Mouse (Mus musculus) lung, postnatal 36 days (tissue): ENCODE measurements around the gene Sepsecs.
A peak's percentile ranks its signal among the peaks of the same experiment; 100 is the strongest.

Source experiments
- DNase-seq: peaks from one replicate; pipeline ENCODE4 v3.0.0; 2022; ENCODE audit warnings: mixed read lengths

Sepsecs gene

DNA sequence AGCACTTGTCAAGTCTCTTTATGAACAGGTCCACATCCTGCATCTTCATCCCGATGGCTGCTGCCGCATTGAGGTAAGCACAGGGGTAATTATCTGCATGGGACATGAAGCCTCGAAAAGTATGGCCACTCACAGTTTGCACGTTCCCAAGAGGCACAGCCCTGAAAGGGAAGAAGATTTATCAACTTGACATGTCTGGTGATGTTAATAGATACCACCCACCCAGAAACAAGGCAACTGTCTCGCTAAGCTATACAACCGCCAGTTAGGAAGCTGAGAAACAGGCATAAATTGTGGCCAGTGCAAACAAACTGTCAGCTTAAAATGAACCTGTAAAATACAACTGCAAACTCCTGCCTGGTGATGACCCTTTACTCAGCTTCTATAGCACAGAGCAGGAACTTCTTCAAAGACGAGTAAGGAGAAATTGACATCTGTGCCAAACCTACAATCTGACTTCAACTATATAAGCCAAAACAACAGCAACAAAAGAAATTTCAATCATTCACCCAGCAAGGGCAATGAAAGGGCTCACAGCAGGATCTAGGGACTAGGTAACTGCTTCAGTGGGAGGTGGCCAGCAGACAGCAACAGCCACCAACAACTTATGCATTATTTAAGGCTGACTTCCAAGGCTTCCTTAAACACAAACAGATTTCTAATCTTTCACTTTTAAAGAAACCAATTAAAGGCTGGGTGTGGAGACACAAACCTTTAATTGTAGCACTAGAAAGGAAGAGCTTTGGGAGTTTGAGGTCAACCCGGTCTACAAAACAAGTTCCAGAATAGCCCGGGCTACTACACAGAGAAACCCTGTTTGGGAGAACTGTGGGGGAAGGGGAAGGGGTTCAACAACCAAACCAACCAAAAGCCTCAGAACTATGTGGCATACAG, 25.3 kb downstream of the Sepsecs start:
- DNase-seq: no peak

DNA sequence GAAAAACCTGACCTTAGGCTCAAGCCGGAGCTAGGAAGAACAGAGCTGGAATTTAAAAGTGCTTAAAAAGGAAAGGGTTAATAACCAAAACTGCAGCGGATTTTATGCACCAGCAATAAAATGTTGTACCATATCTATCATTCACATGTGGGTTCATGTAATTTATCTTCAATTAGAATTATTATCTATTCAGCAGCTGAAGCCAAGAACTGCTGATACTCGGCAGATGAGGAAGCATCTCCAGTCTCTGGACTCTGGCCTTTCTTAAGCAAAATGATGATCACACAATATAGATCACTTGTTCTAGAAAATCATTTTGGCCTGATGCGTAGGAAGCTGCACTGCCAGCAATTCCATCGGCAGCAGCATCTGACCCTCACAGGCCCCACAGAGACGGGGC, 27.8 kb downstream of the Sepsecs start:
- no peak for DNase-seq

DNA sequence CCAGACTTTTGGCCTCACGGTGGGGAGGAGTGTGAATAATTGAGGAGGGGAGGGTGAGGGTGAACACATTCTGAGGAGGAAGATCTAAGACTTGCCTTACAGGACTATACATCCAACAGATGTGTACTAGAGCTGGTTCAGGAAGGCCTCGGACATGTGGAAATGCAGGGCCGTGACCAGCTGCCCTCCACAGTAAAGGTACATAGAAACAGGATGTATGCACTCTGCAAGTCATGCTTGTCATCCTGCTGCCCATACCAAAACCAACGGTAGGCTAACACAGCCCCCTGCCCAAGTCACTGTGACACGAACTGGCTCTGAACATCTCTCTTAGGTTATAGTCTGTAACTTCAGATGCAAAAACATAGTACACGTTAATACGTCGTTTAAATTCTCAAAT, 30.6 kb downstream of the Sepsecs start:
- no peak for DNase-seq

DNA sequence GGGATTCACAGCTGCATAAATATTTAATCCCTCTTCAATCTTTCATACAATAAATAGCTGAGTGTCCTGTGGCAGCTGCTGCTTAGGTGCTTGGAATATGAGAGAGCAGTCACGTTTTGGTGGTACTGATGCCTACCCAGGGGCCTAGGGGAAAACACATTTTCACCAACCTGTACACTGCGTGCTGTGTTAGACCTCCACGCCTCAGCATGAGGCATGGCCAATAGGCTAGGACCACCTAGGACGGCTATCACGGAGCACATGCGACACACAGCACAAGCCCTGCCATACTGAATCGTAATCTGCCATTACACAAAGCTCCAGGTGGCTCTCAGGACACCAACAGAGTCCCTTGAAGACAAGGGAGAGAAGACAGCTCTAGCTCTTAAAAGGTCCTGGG, 31.5 kb downstream of the Sepsecs start:
- DNase-seq: no peak

DNA sequence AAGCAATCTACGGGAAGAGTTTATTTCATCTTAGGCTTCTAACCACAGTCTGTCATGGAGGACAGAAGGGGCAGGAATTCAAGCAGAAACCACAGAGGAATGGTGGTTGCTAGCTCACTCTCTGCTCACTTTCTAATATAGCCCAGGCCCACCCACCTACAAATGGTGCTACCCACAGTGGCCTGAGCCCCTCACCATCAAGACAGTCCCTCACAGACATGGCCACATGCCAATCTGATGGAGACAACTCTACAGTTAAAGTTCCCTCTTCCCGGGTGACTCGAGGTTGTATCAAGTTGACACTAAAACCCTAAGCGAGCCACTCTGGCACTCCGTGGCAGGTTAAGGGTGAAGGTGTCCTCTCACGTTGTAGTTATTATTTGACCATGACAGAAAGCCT, 32.6 kb downstream of the Sepsecs start:
- DNase-seq: no peak

DNA sequence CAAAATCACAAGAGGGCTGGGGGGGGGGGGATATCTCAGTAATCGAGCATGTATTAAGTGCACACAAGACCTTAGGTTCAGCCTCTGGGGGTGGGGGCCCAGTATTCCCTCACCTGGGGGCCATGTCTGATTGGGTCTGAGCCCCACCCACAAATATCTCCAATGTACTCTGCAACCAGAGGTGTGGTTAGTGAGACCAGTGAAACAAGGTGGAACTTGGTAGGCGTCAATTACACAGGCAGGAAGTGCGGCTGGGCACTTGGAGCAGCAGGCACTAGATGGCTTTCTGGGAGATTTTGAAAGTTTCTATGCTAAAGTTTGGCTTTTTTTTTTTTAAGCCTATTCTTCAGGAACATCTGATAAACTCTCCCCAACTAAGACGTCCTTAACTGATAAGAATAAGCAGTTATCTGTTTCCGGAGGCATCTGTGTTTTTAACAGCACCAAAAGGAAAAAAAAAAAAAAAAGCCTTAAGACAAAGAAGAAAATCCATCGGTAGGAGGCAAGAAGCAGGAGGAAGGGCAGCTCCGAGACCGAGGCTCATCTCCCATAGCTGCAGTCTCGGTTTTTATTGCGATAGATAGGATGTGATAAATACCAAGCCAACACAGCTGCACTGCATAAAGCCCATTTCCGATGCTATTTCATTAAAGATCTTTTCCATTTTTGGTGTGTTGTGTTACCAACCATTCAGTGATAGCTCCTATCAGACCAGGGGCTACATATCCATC, 33.3 kb downstream of the Sepsecs start:
- DNase-seq: no peak

DNA sequence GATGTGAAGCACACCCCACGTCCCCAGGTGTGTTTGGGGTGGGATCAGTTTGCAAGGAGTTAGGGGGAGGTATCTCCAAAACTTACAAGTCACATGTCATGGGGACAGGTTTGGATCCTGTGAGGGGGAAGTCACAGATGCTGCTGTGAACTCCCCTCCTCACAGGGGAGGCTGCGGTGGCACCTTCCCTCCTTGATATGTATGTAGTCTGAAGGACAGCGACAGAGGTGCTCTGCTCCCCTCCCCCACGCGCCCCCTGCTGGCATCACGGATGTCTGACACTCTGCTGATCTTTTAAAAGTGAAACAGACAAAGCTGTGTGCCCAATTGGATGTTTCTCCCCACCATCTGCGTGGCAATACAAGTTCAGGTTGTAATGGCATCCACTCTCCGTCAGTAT, 35.5 kb downstream of the Sepsecs start:
- peak; percentile 59 for DNase-seq

DNA sequence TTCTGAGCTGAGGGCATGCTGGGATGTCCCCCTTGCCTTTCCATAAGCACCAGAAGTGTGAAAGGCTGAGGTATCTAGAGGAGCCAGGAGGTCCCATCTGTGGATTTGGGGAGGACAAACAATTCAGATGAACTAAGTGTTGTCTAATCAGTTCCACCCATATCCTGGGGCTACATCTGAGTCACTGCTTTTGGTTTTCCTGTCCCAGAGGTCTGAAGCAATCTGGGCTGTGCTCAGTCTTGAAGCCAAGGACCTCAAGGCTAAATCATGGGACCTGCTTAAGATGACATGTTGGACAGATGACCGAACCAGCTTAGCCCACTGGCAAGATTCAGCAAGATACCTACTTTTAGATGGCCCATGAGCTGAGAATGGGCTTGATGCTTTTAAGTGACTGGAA, 39.0 kb downstream of the Sepsecs start:
- no peak for DNase-seq

DNA sequence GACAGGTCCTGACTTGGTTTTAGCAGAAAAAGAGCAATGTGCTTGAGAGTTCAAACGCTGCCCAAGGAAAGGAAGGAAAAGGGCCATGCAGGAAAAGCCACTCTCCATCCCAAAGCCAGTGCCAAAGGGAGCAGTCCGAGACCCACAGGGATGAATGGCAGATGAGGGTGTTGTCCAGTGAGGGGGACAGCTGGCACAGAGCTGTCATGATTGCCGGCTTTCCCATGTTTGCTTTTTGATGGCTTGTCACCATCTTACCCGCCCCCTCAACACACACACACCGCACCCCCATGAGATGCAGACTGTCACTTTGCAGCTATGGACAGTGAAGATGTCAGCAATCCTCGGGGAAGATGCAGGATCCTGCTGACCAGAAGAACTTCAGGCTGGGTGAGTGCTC, 40.3 kb downstream of the Sepsecs start:
- no peak for DNase-seq

DNA sequence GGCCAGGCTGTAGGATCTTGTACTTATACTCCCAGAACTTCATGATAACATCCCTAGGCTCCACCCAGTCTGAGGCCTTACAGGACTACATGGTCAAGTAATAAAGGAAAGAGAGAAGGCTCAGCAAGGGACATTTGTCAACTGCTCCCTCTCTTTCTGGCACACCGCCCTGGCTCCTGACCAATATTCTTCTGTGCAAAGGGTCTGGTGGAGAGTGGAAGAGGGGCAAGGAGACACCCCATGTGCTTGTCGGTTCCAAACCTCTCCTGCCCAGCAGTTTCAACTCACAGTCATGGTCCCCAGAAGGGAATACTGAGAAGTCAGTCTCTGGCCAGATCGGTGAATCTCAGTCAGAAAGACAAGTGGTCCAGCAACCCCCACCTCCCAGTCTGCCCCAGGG, 40.7 kb downstream of the Sepsecs start:
- DNase-seq: no peak

DNA sequence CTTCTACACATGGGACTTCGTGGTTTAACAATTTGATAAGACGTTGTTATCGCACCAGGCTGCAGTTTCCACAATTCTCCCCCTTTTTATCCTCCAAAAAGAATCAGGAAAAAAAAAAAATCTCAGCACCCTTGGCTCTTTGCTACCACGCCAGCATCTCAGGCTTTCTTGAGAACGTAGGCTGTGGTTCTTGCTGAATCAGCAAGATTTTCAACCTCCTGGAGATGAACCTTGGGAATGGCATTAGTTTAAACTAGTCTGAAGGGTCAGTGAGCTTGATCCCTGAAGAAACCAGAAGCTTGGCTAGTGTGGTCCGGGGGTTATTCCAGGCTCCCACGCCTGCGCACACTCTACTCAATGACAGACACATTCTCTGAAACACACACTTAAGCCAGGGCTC, 41.8 kb downstream of the Sepsecs start:
- no peak for DNase-seq

DNA sequence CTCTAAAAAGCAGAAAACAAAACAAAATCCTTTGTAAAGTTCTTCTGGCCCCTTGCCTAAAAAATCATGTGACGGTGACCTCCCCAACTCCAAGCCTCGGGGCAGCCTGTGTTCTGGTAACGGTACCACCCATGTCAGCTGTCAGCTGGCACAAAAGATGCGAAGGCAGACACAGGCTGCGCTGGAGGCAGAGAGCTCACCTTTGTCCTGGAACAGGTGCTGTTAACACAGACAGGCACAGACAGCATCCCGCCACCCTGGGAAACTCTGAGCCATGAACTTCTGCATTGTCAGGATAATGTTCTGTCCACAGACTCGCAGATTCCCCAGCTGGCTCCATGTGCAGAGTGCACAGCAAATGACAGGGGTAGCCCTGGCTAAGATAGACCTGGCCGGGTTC, 43.4 kb downstream of the Sepsecs start:
- no peak for DNase-seq

DNA sequence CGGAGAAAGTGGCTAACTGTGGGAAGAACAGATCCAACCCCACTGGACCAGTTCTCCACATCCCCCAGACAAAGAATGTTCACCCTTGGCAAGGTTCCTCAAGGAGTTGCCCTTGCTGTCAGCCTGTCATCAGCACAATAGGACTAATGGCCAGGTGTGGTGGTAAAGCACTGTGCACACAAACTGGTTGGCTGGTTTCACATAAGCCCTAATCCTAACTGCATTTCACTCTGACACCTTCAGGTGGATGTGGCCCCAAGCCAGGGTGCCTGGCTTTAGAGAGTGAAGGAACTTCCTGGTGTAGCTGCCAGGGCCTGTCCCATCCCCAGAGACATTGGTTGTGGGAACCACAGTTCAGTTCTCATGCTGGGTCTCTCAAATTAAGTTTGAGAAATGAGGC, 44.6 kb downstream of the Sepsecs start:
- peak; percentile 17 for DNase-seq

DNA sequence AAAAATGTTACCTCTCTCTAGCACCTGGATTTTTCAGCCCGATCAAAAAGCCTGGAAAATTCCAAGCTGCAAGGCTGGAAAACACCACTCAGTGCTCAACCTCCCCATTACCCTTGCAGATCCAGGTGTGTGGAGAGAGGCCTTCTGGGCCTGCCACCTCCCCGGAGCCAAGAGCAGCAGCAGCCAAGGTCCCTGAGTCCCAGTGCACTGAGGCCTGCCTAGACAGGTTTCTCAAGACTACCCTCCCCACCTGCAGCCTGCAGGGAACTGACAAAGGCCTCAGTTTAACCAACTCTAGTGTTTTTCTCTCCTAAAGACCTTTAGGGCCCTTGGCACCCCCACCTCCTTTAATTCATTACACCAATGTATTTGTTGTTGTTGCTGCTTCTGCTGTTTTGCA, 46.4 kb downstream of the Sepsecs start:
- DNase-seq: no peak

DNA sequence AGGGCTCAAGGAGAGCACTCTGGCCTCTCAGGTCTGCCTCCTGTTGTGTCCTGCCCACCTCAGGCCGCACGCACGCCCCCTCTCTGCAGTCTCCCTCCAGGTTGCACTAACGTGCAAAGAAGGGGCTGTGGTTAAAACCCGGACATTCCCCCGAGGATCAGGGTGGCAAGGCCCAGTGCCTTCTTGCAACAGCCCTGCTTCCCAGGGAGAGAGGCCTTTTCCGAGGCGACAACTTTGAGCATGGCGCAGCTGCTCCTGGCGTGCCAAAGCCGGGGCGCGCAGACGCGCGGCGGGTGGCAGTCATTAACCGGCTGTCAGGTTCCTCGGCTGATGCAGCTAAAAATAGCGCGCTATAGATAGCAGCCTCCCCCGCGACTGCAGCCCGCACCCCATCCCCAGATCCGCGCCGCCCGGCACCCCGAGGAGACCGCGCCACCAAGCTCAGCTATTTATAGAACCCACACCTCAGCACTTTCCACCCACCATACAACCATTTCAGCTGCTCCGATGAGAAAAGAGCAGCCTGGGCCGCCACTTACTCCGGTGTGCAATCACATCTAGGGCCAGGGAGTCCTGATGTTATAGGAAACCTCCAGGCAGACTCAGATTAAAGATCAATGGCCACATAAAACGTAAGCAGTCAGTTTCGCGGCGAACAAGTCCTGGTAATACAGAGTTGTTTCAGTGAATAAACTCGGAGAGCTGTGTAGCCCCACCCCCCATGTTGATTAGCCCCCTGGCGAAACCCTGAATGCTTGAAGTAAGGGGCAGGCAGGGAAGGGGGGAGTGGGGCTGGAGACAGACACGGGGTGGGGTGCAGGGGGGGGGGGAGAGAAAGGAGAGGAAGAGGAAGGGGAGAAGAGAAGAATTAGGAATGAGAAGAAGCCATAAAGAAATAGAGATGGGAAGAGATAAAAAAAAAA, 50.9 kb downstream of the Sepsecs start:
- no peak for DNase-seq

DNA sequence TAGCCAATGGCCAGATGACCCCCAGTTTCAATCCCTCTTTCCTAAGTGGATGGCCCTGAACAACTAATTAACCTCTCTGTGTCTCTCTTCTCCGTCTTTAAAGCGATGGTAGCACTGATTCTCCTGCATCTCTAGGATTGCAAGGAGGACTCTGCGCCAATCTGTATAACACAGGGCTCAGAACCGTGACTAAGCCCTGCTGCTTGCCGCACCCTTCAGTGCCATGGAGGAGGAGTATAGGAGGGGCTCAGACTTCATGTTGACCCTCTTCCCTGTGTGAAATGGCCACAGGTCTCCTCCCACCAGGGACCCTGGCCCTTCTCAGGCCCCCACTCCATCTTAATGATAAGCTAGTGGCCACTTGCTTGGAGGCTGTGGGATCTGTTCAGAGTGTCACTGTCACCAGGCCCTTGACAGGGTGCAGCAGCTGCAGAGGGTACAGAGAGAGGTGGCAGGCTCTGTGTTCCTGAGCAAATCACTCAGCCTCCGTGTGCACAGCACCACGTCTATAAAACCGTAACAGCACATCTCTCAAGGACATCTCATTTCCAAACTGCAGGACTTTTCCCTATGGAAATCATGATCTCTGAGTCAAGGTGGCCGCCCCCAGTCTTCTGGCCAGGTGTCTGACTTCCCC, 51.7 kb downstream of the Sepsecs start:
- no peak for DNase-seq

DNA sequence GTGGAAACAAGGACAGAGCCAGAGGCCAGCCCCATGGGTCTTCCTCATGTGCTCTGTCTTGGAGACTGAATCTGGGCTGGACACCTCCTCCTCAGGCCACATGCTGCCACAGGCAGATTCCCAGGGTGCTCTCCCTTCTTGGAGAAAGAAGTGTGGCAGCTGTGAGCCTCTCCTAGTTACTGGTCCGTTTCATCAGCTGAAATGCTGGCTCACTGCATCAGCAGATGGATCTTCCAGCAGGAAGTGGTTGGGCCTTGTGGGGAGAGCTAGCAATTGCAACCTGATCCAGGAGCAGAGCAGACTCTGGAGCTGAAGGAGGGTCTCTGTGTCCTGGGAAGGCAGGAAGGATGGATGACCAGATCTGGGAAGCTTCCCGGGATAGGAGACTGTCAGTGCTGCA, 53.0 kb downstream of the Sepsecs start:
- peak; percentile 8 for DNase-seq

DNA sequence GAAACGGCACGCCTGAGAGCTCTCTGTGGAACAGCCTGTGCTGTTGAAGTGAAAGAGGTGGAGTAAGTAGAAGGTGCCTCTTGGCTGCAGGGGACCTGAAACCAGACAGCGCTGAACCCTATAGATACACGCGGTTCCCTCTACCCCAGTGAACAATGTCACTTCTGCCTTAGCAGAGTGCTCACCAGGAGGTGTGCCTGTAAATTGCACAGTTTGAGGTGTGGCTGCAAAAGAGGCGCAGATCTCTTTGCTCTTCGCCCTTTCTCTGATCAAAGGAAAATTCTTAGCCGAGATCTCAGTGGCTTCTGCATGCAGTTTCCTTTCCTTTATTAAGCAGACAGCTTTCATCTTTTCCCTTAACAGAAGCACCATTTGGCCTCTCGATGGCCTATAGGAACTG, 54.1 kb downstream of the Sepsecs start:
- no peak for DNase-seq

DNA sequence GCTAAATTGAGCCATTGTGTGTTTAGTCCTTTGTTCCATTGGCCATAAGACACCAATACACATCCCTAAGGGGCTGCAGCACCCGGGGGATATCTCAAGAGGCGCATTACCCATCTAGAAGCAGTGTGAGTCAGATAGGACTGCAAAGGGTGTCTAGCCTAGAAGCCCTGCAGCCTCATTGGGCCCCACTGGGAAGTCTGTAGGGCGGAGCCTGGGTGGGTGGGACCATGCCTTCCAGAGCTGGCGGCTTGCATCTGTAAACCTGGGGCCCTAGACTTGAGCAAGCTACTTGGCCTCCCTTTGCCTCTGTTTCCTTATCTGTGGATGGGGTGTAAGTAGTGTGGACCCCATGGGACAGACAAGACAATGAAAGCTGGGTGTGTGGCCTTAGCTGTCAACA, 54.8 kb downstream of the Sepsecs start:
- DNase-seq: no peak

DNA sequence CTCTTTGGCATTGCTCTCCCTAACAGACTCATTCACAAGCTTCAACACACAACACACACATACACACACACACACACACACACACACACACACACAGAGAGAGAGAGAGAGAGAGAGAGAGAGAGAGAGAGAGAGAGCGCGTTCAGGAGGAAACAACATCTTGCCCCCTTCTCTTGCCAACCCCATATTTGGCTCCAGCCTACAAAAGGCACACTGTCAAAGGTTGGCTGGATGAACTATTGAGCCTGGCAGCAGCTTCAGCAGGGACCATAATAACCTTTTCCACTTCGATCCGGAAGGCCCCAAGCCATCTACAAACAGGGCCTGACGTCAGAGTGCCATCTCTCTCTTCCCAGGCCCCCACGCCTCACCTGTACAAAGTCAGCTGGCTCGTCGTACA, 56.7 kb downstream of the Sepsecs start:
- DNase-seq: no peak

DNA sequence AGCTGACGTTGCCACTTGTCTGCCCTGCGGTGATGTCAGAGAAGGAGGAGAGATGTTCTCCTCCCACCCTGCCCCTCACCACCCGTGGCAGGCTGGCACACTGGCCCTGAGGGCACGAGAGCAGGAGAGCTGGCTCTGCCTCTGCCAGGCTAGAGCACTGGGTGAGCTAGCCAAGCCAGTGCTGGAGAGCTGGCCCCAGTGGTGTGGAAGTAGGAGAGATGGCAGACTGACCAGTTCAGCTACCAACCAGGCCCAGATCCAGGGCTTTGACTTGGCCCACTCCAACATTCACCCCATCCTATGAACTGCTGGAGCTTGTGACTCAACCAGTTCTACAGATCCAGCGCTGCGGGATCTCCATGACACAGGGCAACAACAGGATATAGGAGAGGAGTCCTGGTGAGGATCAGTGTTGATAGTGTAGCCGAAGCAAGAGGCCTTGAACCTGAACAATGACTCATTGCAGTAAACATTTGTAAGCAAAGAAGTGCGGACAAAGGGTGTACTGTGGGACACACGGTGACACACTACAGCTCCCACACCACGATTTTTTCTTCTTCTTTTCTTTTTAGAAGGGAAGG, 58.1 kb downstream of the Sepsecs start:
- DNase-seq: no peak

DNA sequence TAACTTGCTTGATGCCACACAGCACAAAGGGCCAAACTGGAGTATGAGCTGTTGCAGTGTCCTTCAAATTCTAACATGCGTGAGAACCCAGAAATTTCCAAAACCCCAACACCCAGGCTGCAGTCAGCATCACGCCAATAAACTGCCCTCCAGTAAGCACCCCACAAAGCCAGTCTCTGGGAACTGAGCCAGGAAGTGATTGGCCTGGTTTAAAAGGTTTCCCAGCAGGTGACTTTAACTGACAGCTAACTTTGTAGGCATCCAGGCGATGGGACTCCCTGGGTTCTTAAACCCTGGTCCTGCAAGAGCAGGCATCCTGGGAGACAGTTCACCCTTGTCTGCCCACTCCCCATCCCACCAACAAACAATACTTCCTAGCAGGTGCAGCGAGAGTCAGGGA, 59.2 kb downstream of the Sepsecs start:
- DNase-seq: no peak
